Mouse (Mus musculus) embryonic stem cell, embryonic (primary cell): ENCODE measurements around the gene Zdhhc7.

ENCODE experiments used
- CTCF ChIA-PET, 4 experiments: fragments of 300-600 bp in 2 of 4; fragments of 350-600 bp in 2 of 4; sonication (Branson Sonifier 250); formaldehyde crosslinking; loops; one replicate each; lab custom pipeline; 2022; ENCODE audit warnings: inconsistent platforms in 2 of 4; lab: Charles Lee
- POLR2A ChIA-PET, 4 experiments: fragments of 300-600 bp in 2 of 4; fragments of 350-600 bp in 2 of 4; sonication (Branson Sonifier 250); formaldehyde crosslinking; loops; one replicate each; lab custom pipeline; 2022; ENCODE audit warnings: antibody characterized with exemption in 4 of 4, inconsistent platforms in 1 of 4; lab: Charles Lee

Zdhhc7 gene

GRCm38 (mm10) chr8:120052318-120052717 lies 49.0 kb downstream of the Zdhhc7 start:
- ChIA-PET CTCF (interaction anchor here in 2 of 4 experiments (0.5 to 1.7 kb wide), 3 partner anchors 26 to 283 kb away, joined by 3 to 5 read pairs (median 4); no protein-coding TSS in a partner anchor), POLR2A (interaction anchor here in 1 of 4 experiments (1.2 kb wide), 1 partner anchor 16 kb away, joined by 3 read pairs; no protein-coding TSS in a partner anchor)

GRCm38 (mm10) chr8:120051908-120052307 lies 49.4 kb downstream of the Zdhhc7 start:
- CTCF ChIA-PET, result interaction anchor here in 2 of 4 experiments (0.7 to 1.7 kb wide), 2 partner anchors 26 to 284 kb away, joined by 3 to 5 read pairs; no protein-coding TSS in a partner anchor

GRCm38 (mm10) chr8:120051006-120051405 lies 50.3 kb downstream of the Zdhhc7 start:
- POLR2A ChIA-PET, result interaction anchor here in 1 of 4 experiments (0.9 kb wide), 1 partner anchor 318 kb away, joined by 5 read pairs; no protein-coding TSS in a partner anchor
- CTCF ChIA-PET, result interaction anchor here in 1 of 4 experiments (1.7 kb wide), 1 partner anchor 27 kb away, joined by 5 read pairs; no protein-coding TSS in a partner anchor

More at GRCm38 (mm10) chr8:120051908-120052307, 49.4 kb downstream of the Zdhhc7 start:
- POLR2A ChIA-PET, result interaction anchor here in 1 of 4 experiments (1.2 kb wide), 1 partner anchor 16 kb away, joined by 3 read pairs; no protein-coding TSS in a partner anchor

DNA sequence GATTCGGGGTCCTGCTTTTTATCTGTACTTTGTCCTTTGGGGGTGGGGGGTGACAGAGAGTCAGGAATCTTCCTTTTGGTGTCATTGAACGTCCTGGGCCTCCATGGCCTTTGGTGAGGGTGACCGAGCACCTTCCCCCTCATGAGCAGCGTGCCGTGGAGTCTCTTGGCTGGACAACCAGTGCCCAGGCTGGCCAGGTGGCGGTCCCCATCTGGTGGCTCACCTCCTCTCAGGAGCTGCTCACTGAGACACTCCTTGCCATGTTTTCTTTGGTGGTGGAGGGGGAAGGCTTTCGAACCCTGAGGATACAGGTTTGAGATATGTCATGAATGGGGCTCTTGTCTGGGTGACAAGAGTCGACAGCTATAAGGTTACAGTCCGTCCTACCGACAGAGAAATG lies 50.9 kb downstream of the Zdhhc7 start:
- ChIA-PET CTCF (interaction anchor here in 1 of 4 experiments (0.7 kb wide), 1 partner anchor 30 kb away, joined by 6 read pairs; no protein-coding TSS in a partner anchor), POLR2A (interaction anchor here in 1 of 4 experiments (0.9 kb wide), 1 partner anchor 319 kb away, joined by 5 read pairs; no protein-coding TSS in a partner anchor)

DNA sequence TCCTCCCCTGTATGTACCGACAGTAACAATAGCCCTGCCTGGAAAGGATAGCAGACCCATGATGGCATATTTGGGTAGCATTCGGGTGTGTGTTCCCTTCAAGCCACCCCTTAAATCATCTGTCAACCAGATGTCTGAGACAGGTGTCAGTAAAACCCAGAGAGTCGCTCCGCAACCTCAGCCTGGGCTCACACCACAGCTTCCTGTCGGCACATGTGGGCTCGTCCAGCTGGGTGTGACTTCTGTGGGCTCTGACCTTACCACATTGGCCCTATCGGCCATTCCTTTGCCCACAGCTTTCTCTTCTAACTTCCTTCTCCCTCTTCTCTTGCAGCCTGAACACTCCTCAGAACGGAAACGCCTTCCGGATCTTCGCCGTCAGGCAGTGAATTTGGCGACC lies 51.3 kb downstream of the Zdhhc7 start:
- ChIA-PET POLR2A (no interaction called here), CTCF (interaction anchor here in 2 of 4 experiments (0.5 to 0.7 kb wide), 2 partner anchors 15 to 30 kb away, joined by 3 to 6 read pairs; no protein-coding TSS in a partner anchor)

- CTCF ChIA-PET, result interaction anchor here in 1 of 4 experiments (3.2 kb wide), 1 partner anchor 25 kb away, joined by 9 read pairs; no protein-coding TSS in a partner anchor
These were observed 54.8 kb downstream of the Zdhhc7 start for GRCm38 (mm10) chr8:120046258-120047020.

GRCm38 (mm10) chr8:120045471-120045870 lies 55.8 kb downstream of the Zdhhc7 start:
- ChIA-PET POLR2A (interaction anchor here in 3 of 4 experiments (0.6 to 1.2 kb wide), 3 partner anchors 9 to 105 kb away, joined by 3 to 4 read pairs (median 3); no protein-coding TSS in a partner anchor), CTCF (interaction anchor here in 2 of 4 experiments (0.5 to 3.2 kb wide), 3 partner anchors 23 to 243 kb away, joined by 4 to 9 read pairs (median 9); no protein-coding TSS in a partner anchor)

More at GRCm38 (mm10) chr8:120046258-120047020, 54.8 kb downstream of the Zdhhc7 start:
- POLR2A ChIA-PET, result no interaction called here

GRCm38 (mm10) chr8:120044907-120045306 lies 56.4 kb downstream of the Zdhhc7 start:
- POLR2A ChIA-PET, result interaction anchor here in 2 of 4 experiments (0.6 to 1.2 kb wide), 3 partner anchors 9 to 117 kb away, joined by 3 to 4 read pairs (median 4); no protein-coding TSS in a partner anchor
- CTCF ChIA-PET, result interaction anchor here in 2 of 4 experiments (0.6 to 3.2 kb wide), 3 partner anchors 24 to 604 kb away, joined by 3 to 9 read pairs (median 9); no protein-coding TSS in a partner anchor

DNA sequence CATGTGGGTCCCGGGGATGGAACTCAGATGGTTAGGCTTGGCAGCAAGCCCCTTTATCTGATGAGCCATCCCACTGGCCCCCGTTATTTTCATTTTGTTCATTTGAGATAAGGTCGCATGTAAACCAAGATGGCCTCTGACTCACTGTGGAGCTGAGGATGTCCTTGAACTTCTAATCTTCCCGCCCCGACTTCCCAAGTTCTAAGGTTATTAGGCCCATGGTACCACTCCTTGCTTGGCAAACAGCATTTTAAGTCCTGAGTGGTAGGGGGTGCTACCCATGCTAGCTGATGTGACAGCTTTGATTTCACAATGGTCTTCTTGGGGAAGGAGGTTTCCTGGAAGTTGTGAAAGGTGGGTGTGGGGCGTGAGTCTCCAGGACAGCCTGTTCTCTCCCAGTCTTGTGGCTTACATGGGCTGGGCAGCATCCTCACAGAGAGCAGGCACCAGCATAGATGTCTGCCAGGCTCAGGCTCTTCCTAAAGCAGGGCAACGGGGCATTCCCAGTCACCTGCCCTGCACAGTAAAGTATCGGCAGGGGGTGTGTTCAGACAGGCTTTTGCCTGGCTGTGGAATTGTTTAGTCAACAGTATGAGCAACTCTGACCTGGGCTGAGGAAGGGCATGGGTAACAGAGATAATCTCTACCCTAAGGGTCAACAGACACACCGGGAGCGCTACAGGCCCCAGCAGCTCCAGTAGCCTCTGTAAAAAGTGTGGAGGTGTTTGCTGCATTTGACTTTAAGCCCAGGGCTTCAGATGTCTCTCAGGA lies 58.6 kb downstream of the Zdhhc7 start:
- ChIA-PET CTCF (interaction anchor here in 2 of 4 experiments (0.7 to 3.2 kb wide), 2 partner anchors 29 to 964 kb away, joined by 3 to 9 read pairs; no protein-coding TSS in a partner anchor), POLR2A (interaction anchor here in 1 of 4 experiments (0.6 to 1.1 kb wide), 2 partner anchors 112 to 257 kb away, joined by 3 read pairs; no protein-coding TSS in a partner anchor)

DNA sequence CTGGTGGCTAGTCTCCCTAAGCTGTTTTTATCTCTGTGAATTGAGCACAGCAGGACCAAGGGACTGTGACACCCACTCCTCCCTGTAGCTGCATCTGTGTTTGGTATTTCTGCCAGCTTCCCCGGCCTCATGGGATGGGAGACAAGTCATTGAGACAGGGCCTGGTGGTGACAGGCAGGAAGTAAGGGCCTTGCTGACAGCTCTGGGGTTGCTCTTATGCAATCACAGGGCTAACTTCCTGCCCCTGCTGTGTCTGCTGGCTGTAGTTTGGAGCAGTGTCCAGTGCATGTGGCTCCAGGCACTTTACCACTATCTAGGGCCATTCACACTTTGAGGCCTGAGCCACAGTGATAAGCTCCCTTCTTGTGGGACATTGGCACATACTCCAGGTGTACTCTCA lies 60.4 kb downstream of the Zdhhc7 start:
- ChIA-PET POLR2A (no interaction called here), CTCF (interaction anchor here in 2 of 4 experiments (0.5 to 0.7 kb wide), 2 partner anchors 150 to 559 kb away, joined by 3 read pairs; no protein-coding TSS in a partner anchor)

- ChIA-PET CTCF (interaction anchor here in 1 of 4 experiments (0.6 kb wide), 1 partner anchor 154 kb away, joined by 4 read pairs; no protein-coding TSS in a partner anchor), POLR2A (no interaction called here)
These were observed 61.9 kb downstream of the Zdhhc7 start for GRCm38 (mm10) chr8:120039313-120039919.

DNA sequence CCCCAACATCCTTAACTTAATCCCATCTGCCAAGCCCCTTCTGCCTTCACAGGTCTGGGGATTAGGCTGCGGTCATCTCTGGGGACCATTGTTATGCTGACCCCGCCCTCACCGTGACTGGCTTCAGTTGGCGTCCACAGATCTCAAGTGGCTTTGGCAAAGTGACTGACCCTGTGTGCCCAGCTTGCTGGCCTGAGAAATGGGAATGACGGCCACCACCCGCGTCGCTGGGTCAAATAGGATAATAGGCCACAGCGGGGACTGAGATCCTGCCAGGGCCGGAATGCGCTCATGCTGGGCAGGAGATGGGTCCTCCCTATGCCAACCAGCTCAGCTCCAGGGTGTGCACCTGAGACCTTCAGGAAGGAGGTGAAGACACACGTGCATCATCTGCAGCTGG lies 62.5 kb downstream of the Zdhhc7 start:
- ChIA-PET CTCF (interaction anchor here in 1 of 4 experiments (0.8 kb wide), 1 partner anchor 592 kb away, joined by 3 read pairs; no protein-coding TSS in a partner anchor), POLR2A (no interaction called here)

DNA sequence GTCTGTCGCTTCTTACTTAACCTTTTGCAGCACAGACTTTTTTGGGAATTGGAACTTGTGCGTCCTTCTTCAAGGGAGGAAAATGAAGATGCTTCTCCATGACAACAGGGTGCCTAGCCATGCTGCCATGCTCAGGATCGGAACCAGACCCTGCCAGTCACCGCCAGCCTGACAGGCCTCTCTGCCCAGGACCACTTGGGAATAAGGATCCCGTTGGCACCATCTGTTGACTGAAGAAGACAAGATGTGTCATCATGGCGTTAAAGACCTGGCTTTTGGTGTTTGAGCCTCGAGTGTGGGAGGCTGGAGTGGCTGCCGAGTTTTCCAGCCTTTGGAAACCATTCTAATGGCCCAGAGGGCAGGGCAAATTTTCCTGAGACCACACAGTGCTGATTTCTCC lies 63.7 kb downstream of the Zdhhc7 start:
- CTCF ChIA-PET, result no interaction called here
- POLR2A ChIA-PET, result no interaction called here

GRCm38 (mm10) chr8:120037199-120037598 lies 64.1 kb downstream of the Zdhhc7 start:
- ChIA-PET CTCF (interaction anchor here in 1 of 4 experiments (0.5 kb wide), 1 partner anchor 581 kb away, joined by 4 read pairs; no protein-coding TSS in a partner anchor), POLR2A (interaction anchor here in 1 of 4 experiments (1.7 kb wide), 1 partner anchor 15 kb away, joined by 3 read pairs; no protein-coding TSS in a partner anchor)

DNA sequence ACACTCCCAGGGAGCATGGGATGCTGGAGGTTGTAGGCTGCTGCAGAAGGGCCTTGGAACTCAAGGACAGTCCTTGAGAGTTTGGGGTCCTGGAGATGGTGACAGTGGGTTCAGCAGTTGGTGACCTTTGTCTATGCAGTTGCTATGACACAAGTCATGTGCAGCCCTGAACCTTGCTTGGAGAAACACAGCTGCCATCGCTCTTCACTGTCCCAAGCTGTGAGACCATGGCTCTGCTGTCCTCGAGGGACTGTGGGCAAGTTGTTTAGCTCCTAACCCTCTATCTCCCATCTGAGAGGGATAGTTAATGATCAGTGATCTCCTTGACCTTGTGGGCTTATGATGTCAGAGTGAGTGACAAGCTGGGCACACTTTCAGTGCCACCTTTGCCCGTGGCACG lies 64.7 kb downstream of the Zdhhc7 start:
- CTCF ChIA-PET, result interaction anchor here in 1 of 4 experiments (0.5 kb wide), 1 partner anchor 582 kb away, joined by 4 read pairs; no protein-coding TSS in a partner anchor
- POLR2A ChIA-PET, result interaction anchor here in 1 of 4 experiments (0.9 to 1.7 kb wide), 2 partner anchors 9 to 16 kb away, joined by 3 to 4 read pairs; no protein-coding TSS in a partner anchor

- ChIA-PET POLR2A (interaction anchor here in 1 of 4 experiments (0.9 to 1.7 kb wide), 2 partner anchors 9 to 16 kb away, joined by 3 to 4 read pairs; no protein-coding TSS in a partner anchor), CTCF (interaction anchor here in 2 of 4 experiments (0.7 kb wide), 2 partner anchors 22 to 237 kb away, joined by 3 read pairs; no protein-coding TSS in a partner anchor)
These were observed 65.2 kb downstream of the Zdhhc7 start for GRCm38 (mm10) chr8:120036111-120036510.

GRCm38 (mm10) chr8:120034471-120034870 lies 66.8 kb downstream of the Zdhhc7 start:
- POLR2A ChIA-PET, result interaction anchor here in 2 of 4 experiments (0.7 to 1.2 kb wide), 3 partner anchors 11 to 147 kb away, joined by 3 to 5 read pairs (median 3); no protein-coding TSS in a partner anchor
- CTCF ChIA-PET, result interaction anchor here in 1 of 4 experiments (0.5 to 0.6 kb wide), 4 partner anchors 14 to 334 kb away, joined by 3 to 5 read pairs (median 4); no protein-coding TSS in a partner anchor
